Mouse (Mus musculus): ENCODE data around the gene Layn. TPM values are rescaled to one million over a fixed set of nuclear protein-coding genes. Genes with fewer than 3 reads are reported as not detected.
A peak's percentile ranks its signal among the peaks of the same experiment; 100 is the strongest.

The Layn gene
- polyA plus RNA-seq, 1 experiment: 1.1 TPM

DNA sequence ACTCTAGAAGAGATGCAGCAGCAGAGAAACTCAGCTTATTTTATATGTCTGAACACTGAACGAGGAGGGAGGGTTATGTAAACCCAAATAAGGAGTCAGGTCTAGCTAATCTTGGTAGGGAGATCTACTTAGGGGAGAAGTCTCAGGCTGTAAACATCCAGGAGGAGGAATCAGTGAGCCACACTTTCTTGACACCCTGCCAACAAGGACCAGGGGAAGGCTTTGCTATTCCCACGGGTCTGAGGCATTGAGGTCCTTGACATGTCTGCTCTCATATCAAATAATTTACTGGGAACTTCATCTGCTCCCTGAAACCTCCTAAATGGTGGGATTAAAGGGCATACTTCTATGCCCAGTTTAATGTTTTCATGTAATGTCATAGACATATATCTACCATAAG, 19.4 kb upstream of the Layn start:
- WGBS: 60% methylated on average over 2 of the region's 2 CpGs
- Histone ChIP-seq H3K36me3 (ENCODE audit: control insufficient read depth, insufficient read depth, low read length) (no peaks in the 10 kb centered on the region), H3K27me3 (ENCODE audit: control insufficient read depth, insufficient read depth, low read length) (no peaks in the 10 kb centered on the region), H3K4me1 (replicated peaks; ENCODE audit: control insufficient read depth, insufficient read depth, low read length) (no peaks in the 10 kb centered on the region), H3K4me3 (ENCODE audit: control insufficient read depth, insufficient read depth, low read length) (no peak overlapping the region), H3K27ac (ENCODE audit: control insufficient read depth, insufficient read depth, low read length) (no peak overlapping the region)
- no peak for DNase-seq
- TF ChIP-seq CTCF (IDR thresholded peaks at IDR 0.05; ENCODE audit: borderline replicate concordance, control insufficient read depth, extremely low read depth, insufficient read depth, low read length, poor library complexity) (no peak), POLR2A (IDR thresholded peaks at IDR 0.05; ENCODE audit: control insufficient read depth, extremely low read depth, insufficient read depth, low read length, poor library complexity) (no peak)

- no peak for DNase-seq
- no peaks in the 10 kb centered on the region for H3K36me3 ChIP-seq (ENCODE audit: control insufficient read depth, insufficient read depth, low read length)
- 87% methylated on average over 5 of the region's 5 CpGs for WGBS
Observed at GRCm38 (mm10) chr9:51093697-51094096, 16.8 kb upstream of the Layn start.

DNA sequence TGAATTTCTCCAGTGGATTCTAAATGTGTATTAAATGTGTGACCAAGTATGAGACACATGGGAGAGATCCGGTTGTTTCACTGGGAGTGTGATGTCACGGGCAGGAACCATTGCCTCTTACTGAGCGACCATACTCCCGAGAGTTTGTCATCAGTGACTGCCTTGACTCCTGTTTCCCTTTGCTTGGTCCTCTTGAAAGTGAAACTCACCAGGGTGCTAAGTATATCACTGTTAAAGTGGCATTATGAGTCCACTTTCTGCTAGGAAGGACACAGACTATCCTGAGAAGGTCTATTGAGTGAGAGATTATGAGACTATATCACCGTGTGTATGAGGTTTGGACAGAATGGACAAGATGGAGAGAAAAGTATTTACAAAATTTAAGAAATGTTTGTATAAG, 4.7 kb upstream of the Layn start:
- Histone ChIP-seq H3K27ac (ENCODE audit: control insufficient read depth, insufficient read depth, low read length) (no peak overlapping the region), H3K36me3 (ENCODE audit: control insufficient read depth, insufficient read depth, low read length) (no peaks in the 10 kb centered on the region), H3K27me3 (ENCODE audit: control insufficient read depth, insufficient read depth, low read length) (no peaks in the 10 kb centered on the region), H3K4me3 (ENCODE audit: control insufficient read depth, insufficient read depth, low read length) (no peak overlapping the region), H3K4me1 (replicated peaks; ENCODE audit: control insufficient read depth, insufficient read depth, low read length) (peaks cover 5% of the 10 kb centered on the region)
- DNase-seq: no peak
- TF ChIP-seq CTCF (IDR thresholded peaks at IDR 0.05; ENCODE audit: borderline replicate concordance, control insufficient read depth, extremely low read depth, insufficient read depth, low read length, poor library complexity) (no peak), POLR2A (IDR thresholded peaks at IDR 0.05; ENCODE audit: control insufficient read depth, extremely low read depth, insufficient read depth, low read length, poor library complexity) (no peak)
- WGBS: 93% methylated on average over 5 of the region's 5 CpGs

More at GRCm38 (mm10) chr9:51093697-51094096, 16.8 kb upstream of the Layn start:
- no peak overlapping the region for H3K4me3 ChIP-seq (ENCODE audit: control insufficient read depth, insufficient read depth, low read length)
- TF ChIP-seq CTCF (IDR thresholded peaks at IDR 0.05; ENCODE audit: borderline replicate concordance, control insufficient read depth, extremely low read depth, insufficient read depth, low read length, poor library complexity) (no peak), POLR2A (IDR thresholded peaks at IDR 0.05; ENCODE audit: control insufficient read depth, extremely low read depth, insufficient read depth, low read length, poor library complexity) (no peak)
- no peaks in the 10 kb centered on the region for H3K27me3 ChIP-seq (ENCODE audit: control insufficient read depth, insufficient read depth, low read length)
- H3K27ac ChIP-seq (ENCODE audit: control insufficient read depth, insufficient read depth, low read length): no peak overlapping the region
- H3K4me1 ChIP-seq (replicated peaks; ENCODE audit: control insufficient read depth, insufficient read depth, low read length): no peaks in the 10 kb centered on the region

DNA sequence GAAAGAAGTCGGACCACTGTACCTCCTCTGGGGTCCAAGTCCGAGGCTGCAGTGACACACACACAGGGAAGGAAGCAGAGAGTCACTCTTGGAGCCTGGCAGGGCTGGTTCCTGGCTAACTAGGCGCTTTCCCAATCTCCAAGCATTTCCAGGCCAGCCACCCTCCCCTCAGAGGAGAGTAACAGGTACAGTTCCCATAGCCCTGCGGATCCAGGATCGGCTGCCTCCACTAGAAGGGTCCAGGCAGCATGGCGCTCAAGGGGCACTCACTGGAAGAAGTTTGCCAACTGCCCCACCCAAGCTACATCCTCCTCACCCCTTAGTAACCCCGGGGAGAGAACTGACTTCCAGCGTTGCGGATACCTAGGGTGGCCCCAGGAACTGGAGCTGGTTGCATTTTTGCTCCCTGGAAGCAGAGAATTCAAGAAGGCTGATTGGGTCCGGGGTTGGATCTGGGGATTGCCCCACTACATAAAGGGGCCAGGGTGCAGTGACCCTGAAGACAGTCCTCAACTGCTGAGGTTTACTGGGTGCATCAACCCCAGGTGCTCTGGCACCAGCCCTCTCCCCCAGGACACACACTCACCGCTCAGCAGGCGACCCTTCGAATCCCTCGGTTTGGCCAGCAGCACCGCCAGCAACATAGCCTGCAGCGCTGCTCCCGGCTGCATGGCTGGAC, 455 bp downstream of the Layn start:
- no peaks in the 10 kb centered on the region for H3K36me3 ChIP-seq (ENCODE audit: control insufficient read depth, insufficient read depth, low read length)
- TF ChIP-seq POLR2A (IDR thresholded peaks at IDR 0.05; ENCODE audit: control insufficient read depth, extremely low read depth, insufficient read depth, low read length, poor library complexity): no peak
- no peak for TF ChIP-seq CTCF (IDR thresholded peaks at IDR 0.05; ENCODE audit: borderline replicate concordance, control insufficient read depth, extremely low read depth, insufficient read depth, low read length, poor library complexity)
- no peak overlapping the region for H3K27ac ChIP-seq (ENCODE audit: control insufficient read depth, insufficient read depth, low read length)
- no peaks in the 10 kb centered on the region for H3K27me3 ChIP-seq (ENCODE audit: control insufficient read depth, insufficient read depth, low read length)
- DNase-seq: peak; percentile 5
- H3K4me3 ChIP-seq (ENCODE audit: control insufficient read depth, insufficient read depth, low read length): peak overlapping the region; percentile 41
- H3K4me1 ChIP-seq (replicated peaks; ENCODE audit: control insufficient read depth, insufficient read depth, low read length): peaks cover 10% of the 10 kb centered on the region
- under 1% methylated on average over 17 of the region's 17 CpGs for WGBS

DNA sequence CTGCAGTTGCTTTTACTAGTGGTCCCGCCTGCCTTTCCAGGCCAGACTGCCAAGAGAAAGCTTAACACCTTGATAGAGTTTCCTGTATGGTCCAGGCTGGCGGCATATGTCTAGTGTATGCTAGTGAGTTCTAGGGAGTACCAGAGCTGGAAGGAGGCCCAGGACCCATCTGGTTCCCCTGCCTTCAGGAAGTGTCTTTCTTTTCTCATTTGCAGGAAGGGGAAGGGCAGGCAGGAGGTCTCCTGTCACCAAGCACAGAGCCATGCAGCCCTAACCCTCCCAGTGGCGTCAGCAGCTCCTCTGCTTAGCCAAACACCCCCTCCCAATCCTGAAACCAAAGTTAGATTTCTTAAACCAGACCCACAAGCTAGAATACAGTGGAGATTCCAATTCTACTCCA, 1.1 kb downstream of the Layn start:
- WGBS: 38% methylated on average over 3 of the region's 3 CpGs
- H3K4me3 ChIP-seq (ENCODE audit: control insufficient read depth, insufficient read depth, low read length): no peak overlapping the region
- no peaks in the 10 kb centered on the region for H3K36me3 ChIP-seq (ENCODE audit: control insufficient read depth, insufficient read depth, low read length)
- TF ChIP-seq CTCF (IDR thresholded peaks at IDR 0.05; ENCODE audit: borderline replicate concordance, control insufficient read depth, extremely low read depth, insufficient read depth, low read length, poor library complexity) (no peak), POLR2A (IDR thresholded peaks at IDR 0.05; ENCODE audit: control insufficient read depth, extremely low read depth, insufficient read depth, low read length, poor library complexity) (no peak)
- H3K27me3 ChIP-seq (ENCODE audit: control insufficient read depth, insufficient read depth, low read length): no peaks in the 10 kb centered on the region
- peaks cover 10% of the 10 kb centered on the region for H3K4me1 ChIP-seq (replicated peaks; ENCODE audit: control insufficient read depth, insufficient read depth, low read length)
- DNase-seq: peak; percentile 3
- H3K27ac ChIP-seq (ENCODE audit: control insufficient read depth, insufficient read depth, low read length): no peak overlapping the region

DNA sequence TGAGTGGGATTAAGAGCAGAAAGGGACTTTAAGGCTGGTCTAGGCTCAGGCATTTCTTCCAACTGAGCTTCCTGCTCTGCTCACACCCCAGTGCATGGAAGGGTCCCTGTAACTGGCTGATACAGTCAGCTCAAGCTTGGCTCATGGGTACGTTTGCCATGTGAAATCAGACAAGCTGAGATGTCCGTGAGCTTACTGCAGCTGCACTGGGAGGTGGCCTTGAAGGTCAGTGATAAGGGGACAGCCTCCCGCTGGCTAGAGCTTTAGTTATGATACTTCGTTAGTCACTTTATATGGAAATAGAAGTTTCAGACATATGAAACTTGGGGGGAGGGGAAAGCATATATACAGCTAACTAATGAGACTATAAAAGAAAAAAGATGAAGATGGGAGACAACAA, 6.1 kb downstream of the Layn start:
- no peak for DNase-seq
- no peaks in the 10 kb centered on the region for H3K36me3 ChIP-seq (ENCODE audit: control insufficient read depth, insufficient read depth, low read length)
- WGBS: 96% methylated on average over 4 of the region's 4 CpGs

GRCm38 (mm10) chr9:51068202-51068601, 8.7 kb downstream of the Layn start:
- WGBS: 70% methylated on average over 3 of the region's 3 CpGs
- no peaks in the 10 kb centered on the region for H3K4me1 ChIP-seq (replicated peaks; ENCODE audit: control insufficient read depth, insufficient read depth, low read length)

More for the DNA sequence above, 6.1 kb downstream of the Layn start:
- H3K4me1 ChIP-seq (replicated peaks; ENCODE audit: control insufficient read depth, insufficient read depth, low read length): no peaks in the 10 kb centered on the region
- no peaks in the 10 kb centered on the region for H3K27me3 ChIP-seq (ENCODE audit: control insufficient read depth, insufficient read depth, low read length)
- TF ChIP-seq CTCF (IDR thresholded peaks at IDR 0.05; ENCODE audit: borderline replicate concordance, control insufficient read depth, extremely low read depth, insufficient read depth, low read length, poor library complexity): no peak
- H3K27ac ChIP-seq (ENCODE audit: control insufficient read depth, insufficient read depth, low read length): no peak overlapping the region
- H3K4me3 ChIP-seq (ENCODE audit: control insufficient read depth, insufficient read depth, low read length): no peak overlapping the region

More at GRCm38 (mm10) chr9:51068202-51068601, 8.7 kb downstream of the Layn start:
- H3K36me3 ChIP-seq (ENCODE audit: control insufficient read depth, insufficient read depth, low read length): no peaks in the 10 kb centered on the region
- TF ChIP-seq POLR2A (IDR thresholded peaks at IDR 0.05; ENCODE audit: control insufficient read depth, extremely low read depth, insufficient read depth, low read length, poor library complexity) (no peak), CTCF (IDR thresholded peaks at IDR 0.05; ENCODE audit: borderline replicate concordance, control insufficient read depth, extremely low read depth, insufficient read depth, low read length, poor library complexity) (no peak)
- H3K4me3 ChIP-seq (ENCODE audit: control insufficient read depth, insufficient read depth, low read length): no peak overlapping the region
- no peak overlapping the region for H3K27ac ChIP-seq (ENCODE audit: control insufficient read depth, insufficient read depth, low read length)
- no peaks in the 10 kb centered on the region for H3K27me3 ChIP-seq (ENCODE audit: control insufficient read depth, insufficient read depth, low read length)
- DNase-seq: no peak
